Mouse (Mus musculus) myocyte (in vitro differentiated cells): ENCODE results near the gene Tsga10. TPM values are rescaled to one million over a fixed set of nuclear protein-coding genes. Genes with fewer than 3 reads are reported as not detected.

Source experiments
- H3K27me3 ChIP-seq: one replicate; pipeline ENCODE4 v1.6.1; 2011; ENCODE audit not compliant: control insufficient read depth, insufficient read depth, insufficient read length
- H3K36me3 ChIP-seq: one replicate; pipeline ENCODE4 v1.6.1; 2011; ENCODE audit not compliant: control insufficient read depth, insufficient read depth
- H3K4me2 ChIP-seq: one replicate; pipeline ENCODE4 v1.6.1; 2011; ENCODE audit warnings: low read depth, control low read depth
- H3K4me3 ChIP-seq: one replicate; pipeline ENCODE4 v1.5.1; 2011; ENCODE audit warnings: mild to moderate bottlenecking, control low read depth, moderate library complexity
- H3K79me2 ChIP-seq: one replicate; pipeline ENCODE4 v1.6.1; 2011; ENCODE audit not compliant: control insufficient read depth, insufficient read depth
- H3ac ChIP-seq: one replicate; pipeline ENCODE4 v1.6.1; 2011; ENCODE audit not compliant: control insufficient read depth, insufficient read length
- CEBPB ChIP-seq: IDR thresholded peaks from 2 replicates; pipeline ENCODE4 v1.6.1; 2011; ENCODE audit warnings: mild to moderate bottlenecking, moderate library complexity; ENCODE audit not compliant: poor library complexity, insufficient read depth, severe bottlenecking
- E2F4 ChIP-seq: IDR thresholded peaks from one replicate; pipeline ENCODE4 v1.6.1; 2011; ENCODE audit warnings: mild to moderate bottlenecking, control low read depth, moderate library complexity; ENCODE audit not compliant: insufficient read depth
- MAX ChIP-seq: IDR thresholded peaks from one replicate; pipeline ENCODE4 v1.6.1; 2011; ENCODE audit warnings: low read depth, mild to moderate bottlenecking, control low read depth
- MYOD1 ChIP-seq, 3 experiments: IDR thresholded peaks; one replicate each; pipeline ENCODE4 v1.6.1; 2011; ENCODE audit warnings: control low read depth in 2 of 3, low read depth in 2 of 3, mild to moderate bottlenecking in 2 of 3, moderate library complexity in 1 of 3; ENCODE audit not compliant: insufficient read length in 2 of 3, control insufficient read depth in 1 of 3
- MYOG ChIP-seq, 3 experiments: IDR thresholded peaks; one replicate each; pipeline ENCODE4 v1.6.1; 2011; ENCODE audit warnings: control low read depth in 2 of 3, low read depth in 2 of 3, mild to moderate bottlenecking in 2 of 3; ENCODE audit not compliant: insufficient read length in 2 of 3, control insufficient read depth in 1 of 3, insufficient read depth in 1 of 3
- POLR2A ChIP-seq: IDR thresholded peaks from one replicate; pipeline ENCODE4 v1.6.1; 2011; ENCODE audit warnings: low read depth, mild to moderate bottlenecking, control low read depth, moderate library complexity; ENCODE audit not compliant: insufficient read length
- POLR2AphosphoS2 ChIP-seq: IDR thresholded peaks from one replicate; pipeline ENCODE4 v1.6.1; 2011; ENCODE audit warnings: low read depth, control low read depth; ENCODE audit not compliant: insufficient read length
- REST ChIP-seq: IDR thresholded peaks from one replicate; pipeline ENCODE4 v1.6.1; 2011; ENCODE audit warnings: mild to moderate bottlenecking, control low read depth, moderate library complexity; ENCODE audit not compliant: insufficient read depth, insufficient read length
- SRF ChIP-seq: IDR thresholded peaks from one replicate; pipeline ENCODE4 v1.6.1; 2011; ENCODE audit warnings: low read depth; ENCODE audit not compliant: control insufficient read depth, insufficient read length
- TCF12 ChIP-seq: IDR thresholded peaks from one replicate; pipeline ENCODE4 v1.6.1; 2011; ENCODE audit warnings: mild to moderate bottlenecking, control low read depth; ENCODE audit not compliant: poor library complexity, insufficient read depth, severe bottlenecking
- TCF3 ChIP-seq: IDR thresholded peaks from one replicate; pipeline ENCODE4 v1.6.1; 2011; ENCODE audit warnings: low read depth, control low read depth; ENCODE audit not compliant: insufficient read length
- USF1 ChIP-seq: IDR thresholded peaks from one replicate; pipeline ENCODE4 v1.6.1; 2011; ENCODE audit warnings: low read depth, mild to moderate bottlenecking, control low read depth, moderate library complexity
- polyA plus RNA-seq: library from polyadenylated mRNA; unstranded; fragments of >200 nt; fragmentation: generic; extraction: Trizol; gene quantifications from one replicate; pipeline ENCODE4 v1.2.1, GENCODE M21; 2012; ENCODE audit warnings: missing spikeins

Gene Tsga10
- polyA plus RNA-seq, 1 experiment: 1.7 TPM

DNA sequence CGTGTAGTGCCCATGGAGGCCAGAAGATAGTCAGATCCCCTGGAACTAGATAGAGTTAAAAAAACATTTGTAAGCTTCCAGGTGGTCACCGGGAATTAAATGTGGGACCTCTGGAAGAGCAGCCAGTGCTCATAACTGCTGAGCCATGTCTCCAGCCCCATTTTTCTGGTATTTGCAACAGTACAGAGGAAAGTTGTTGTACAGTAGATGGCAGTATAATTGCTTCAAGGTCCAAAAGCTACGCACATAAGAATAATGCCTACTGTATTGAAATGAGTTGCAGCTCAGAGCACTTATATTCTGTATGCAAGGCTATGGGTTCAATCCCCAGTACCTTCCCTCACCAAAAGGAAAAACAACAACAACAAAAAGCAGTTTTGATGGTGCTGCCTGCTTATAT lies 25.2 kb upstream of the Tsga10 start:
- Histone ChIP-seq H3K4me2 (peak overlapping the region; percentile 85), H3K4me3 (peak overlapping the region; percentile 91), H3K79me2 (peaks cover 26% of the 10 kb centered on the region), H3ac (no peak overlapping the region), H3K27me3 (no peaks in the 10 kb centered on the region), H3K36me3 (peaks cover 6% of the 10 kb centered on the region)
- TF ChIP-seq USF1 (no peak), REST (no peak), MYOD1 (IDR thresholded peaks at IDR 0.05; ENCODE audit: control insufficient read depth in 1 of 3, insufficient read length in 2 of 3, low read depth in 2 of 3) (no peak), E2F4 (no peak), MYOG (IDR thresholded peaks at IDR 0.05; ENCODE audit: control insufficient read depth in 1 of 3, insufficient read depth in 1 of 3, insufficient read length in 2 of 3, low read depth in 2 of 3) (no peak), TCF3 (no peak), CEBPB (no peak), TCF12 (no peak), MAX (no peak), POLR2A (no peak), POLR2AphosphoS2 (no peak), SRF (no peak)

DNA sequence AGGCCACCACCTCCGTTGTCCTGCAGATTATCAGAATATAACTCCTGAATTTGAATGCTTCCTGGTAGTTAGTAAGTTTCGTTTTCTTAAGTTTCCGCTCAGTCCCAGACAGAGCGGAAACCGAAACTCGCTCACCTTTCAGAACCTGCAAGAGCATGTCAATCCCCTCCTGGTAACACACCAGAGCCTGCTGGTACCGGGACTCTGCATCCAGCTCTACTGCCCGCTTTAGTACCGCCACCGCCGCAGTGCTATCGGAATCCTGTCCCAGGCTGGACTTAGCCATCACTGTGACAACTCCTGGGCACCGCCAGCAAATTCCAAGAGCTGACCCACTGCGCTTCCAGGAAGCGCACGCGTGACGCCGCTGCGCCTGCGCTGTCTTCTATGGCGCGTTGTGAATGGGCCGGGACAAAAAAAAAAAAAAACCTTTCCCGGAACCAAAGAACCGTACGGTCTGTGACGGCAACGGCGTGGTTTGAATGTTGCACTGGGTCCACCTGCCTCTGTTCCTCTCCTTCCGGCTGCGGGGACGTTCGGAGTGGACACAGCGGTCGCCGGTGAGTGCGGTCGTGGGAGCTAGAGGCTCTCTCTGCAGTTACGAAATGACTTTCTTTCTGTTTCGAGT lies 23.9 kb upstream of the Tsga10 start, which contains the start of the genes Mitd1 and Mrpl30:
Gene Mitd1 (minus strand): TSS at position 387 of the 628 bp plus-strand sequence.
Gene Mrpl30 (plus strand): TSS at position 453 of the 628 bp plus-strand sequence.
- no peaks in the 10 kb centered on the region for H3K27me3 ChIP-seq
- H3ac ChIP-seq: no peak within 1 kb of the TSS
- peaks cover 26% of the 10 kb centered on the region for H3K79me2 ChIP-seq
- peaks cover 6% of the 10 kb centered on the region for H3K36me3 ChIP-seq
- peak within 1 kb of the TSS; percentile 91 for H3K4me3 ChIP-seq
- peak within 1 kb of the TSS; percentile 94 for H3K4me2 ChIP-seq
- TF ChIP-seq MAX: no peak
- TF ChIP-seq POLR2A: peak; percentile 87
- TF ChIP-seq E2F4: peak; percentile 51
- no peak for TF ChIP-seq REST
- peak; percentile 82 for TF ChIP-seq POLR2AphosphoS2
- peak in 2 of 3 experiments; percentile 9 to 64 for TF ChIP-seq MYOD1 (IDR thresholded peaks at IDR 0.05; ENCODE audit: control insufficient read depth in 1 of 3, insufficient read length in 2 of 3, low read depth in 2 of 3)
- no peak for TF ChIP-seq TCF3
- TF ChIP-seq USF1: peak; percentile 42
- TF ChIP-seq MYOG (IDR thresholded peaks at IDR 0.05; ENCODE audit: control insufficient read depth in 1 of 3, insufficient read depth in 1 of 3, insufficient read length in 2 of 3, low read depth in 2 of 3): peak in 1 of 3 experiments; percentile 70
- no peak for TF ChIP-seq TCF12

DNA sequence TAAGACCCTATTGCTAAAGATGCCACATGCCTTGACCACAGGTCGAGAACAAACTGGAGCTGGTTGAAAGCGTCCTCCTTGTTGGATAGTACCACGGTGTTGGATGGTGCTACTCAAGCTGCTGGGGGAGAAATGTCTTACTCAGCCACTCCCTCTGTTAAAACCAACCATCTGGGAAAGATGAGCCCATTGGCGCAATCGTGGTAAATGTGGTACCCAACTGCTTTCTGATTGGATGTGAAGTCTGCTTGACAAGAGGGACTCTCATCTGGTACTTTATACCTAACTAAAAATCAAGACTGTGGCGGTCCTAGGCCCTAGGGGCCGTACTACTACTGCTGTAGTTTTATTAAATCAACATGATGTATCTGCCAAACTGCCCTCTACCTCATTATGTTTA lies 23.0 kb upstream of the Tsga10 start:
- Histone ChIP-seq H3K36me3 (peaks cover under 1% of the 10 kb centered on the region), H3K4me3 (peak overlapping the region; percentile 91), H3K27me3 (no peaks in the 10 kb centered on the region), H3ac (no peak overlapping the region), H3K79me2 (peaks cover 26% of the 10 kb centered on the region), H3K4me2 (peak overlapping the region; percentile 94)
- TF ChIP-seq POLR2AphosphoS2 (no peak), MAX (no peak), MYOG (IDR thresholded peaks at IDR 0.05; ENCODE audit: control insufficient read depth in 1 of 3, insufficient read depth in 1 of 3, insufficient read length in 2 of 3, low read depth in 2 of 3) (no peak), TCF3 (no peak), E2F4 (no peak), SRF (no peak), POLR2A (no peak), CEBPB (no peak), REST (no peak), MYOD1 (IDR thresholded peaks at IDR 0.05; ENCODE audit: control insufficient read depth in 1 of 3, insufficient read length in 2 of 3, low read depth in 2 of 3) (no peak), TCF12 (no peak), USF1 (no peak)

DNA sequence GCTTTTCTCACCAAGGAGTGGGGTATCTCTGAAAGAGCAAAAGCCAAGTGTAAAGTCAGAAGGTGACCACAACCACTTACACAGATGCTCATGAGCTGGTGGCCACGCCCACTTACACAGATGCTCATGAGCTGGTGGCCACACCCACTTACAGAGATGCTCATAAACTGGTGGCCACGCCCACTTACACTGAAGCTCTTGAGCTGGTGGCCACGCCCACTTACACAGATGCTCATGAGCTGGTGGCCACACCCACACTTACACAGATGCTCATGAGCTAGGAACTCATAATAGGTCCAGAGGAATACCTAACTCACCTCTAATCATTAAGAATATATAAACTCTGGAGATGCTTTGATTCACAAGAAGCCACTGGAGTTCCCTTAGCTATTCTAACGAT lies 18.2 kb upstream of the Tsga10 start:
- peaks cover 7% of the 10 kb centered on the region for H3K36me3 ChIP-seq
- peaks cover 5% of the 10 kb centered on the region for H3K79me2 ChIP-seq
- H3K27me3 ChIP-seq: no peaks in the 10 kb centered on the region
- no peak overlapping the region for H3K4me2 ChIP-seq
- H3ac ChIP-seq: no peak overlapping the region
- TF ChIP-seq POLR2A: no peak
- TF ChIP-seq MAX: no peak
- TF ChIP-seq CEBPB: no peak
- TF ChIP-seq MYOG (IDR thresholded peaks at IDR 0.05; ENCODE audit: control insufficient read depth in 1 of 3, insufficient read depth in 1 of 3, insufficient read length in 2 of 3, low read depth in 2 of 3): no peak
- TF ChIP-seq MYOD1 (IDR thresholded peaks at IDR 0.05; ENCODE audit: control insufficient read depth in 1 of 3, insufficient read length in 2 of 3, low read depth in 2 of 3): no peak
- no peak for TF ChIP-seq USF1
- TF ChIP-seq TCF12: no peak
- no peak for TF ChIP-seq POLR2AphosphoS2
- no peak for TF ChIP-seq E2F4
- no peak for TF ChIP-seq REST
- TF ChIP-seq TCF3: no peak
- TF ChIP-seq SRF: no peak
- H3K4me3 ChIP-seq: no peak overlapping the region
